Mouse (Mus musculus) CH12.LX (cell line): Measurements from ENCODE around the gene Ncl.

ENCODE experiments used
- CTCF ChIP-seq, 2 experiments: IDR thresholded peaks in 1 of 2; conservative IDR thresholded peaks in 1 of 2; 2 replicates each; pipeline ENCODE4 v1.5.1; 2011 to 2012; ENCODE audit warnings: low read depth in 2 of 2, low read length in 2 of 2, improper control_type of control experiment in 1 of 2, inconsistent platforms in 1 of 2, mild to moderate bottlenecking in 1 of 2, moderate library complexity in 1 of 2
- KAT2A ChIP-seq: IDR thresholded peaks from 2 replicates; pipeline ENCODE4 v1.6.1; 2012; ENCODE audit warnings: low read length, improper control_type of control experiment, inconsistent platforms; ENCODE audit not compliant: insufficient replicate concordance
- MAX ChIP-seq: IDR thresholded peaks from 2 replicates; pipeline ENCODE4 v1.6.1; 2011; ENCODE audit warnings: low read length, improper control_type of control experiment
- MXI1 ChIP-seq: IDR thresholded peaks from 2 replicates; pipeline ENCODE4 v1.6.1; 2011; ENCODE audit warnings: mild to moderate bottlenecking, low read depth, low read length, improper control_type of control experiment
- NELFE ChIP-seq: IDR thresholded peaks from 2 replicates; pipeline ENCODE4 v1.6.1; 2011; ENCODE audit warnings: low read depth, low read length, improper control_type of control experiment
- POLR2A ChIP-seq: IDR thresholded peaks from 2 replicates; pipeline ENCODE4 v1.6.1; 2011; ENCODE audit warnings: low read depth, mild to moderate bottlenecking, improper control_type of control experiment, low read length
- ZNF384 ChIP-seq: IDR thresholded peaks from 2 replicates; pipeline ENCODE4 v1.6.1; 2012; ENCODE audit warnings: low read depth, low read length, improper control_type of control experiment, inconsistent platforms

DNA sequence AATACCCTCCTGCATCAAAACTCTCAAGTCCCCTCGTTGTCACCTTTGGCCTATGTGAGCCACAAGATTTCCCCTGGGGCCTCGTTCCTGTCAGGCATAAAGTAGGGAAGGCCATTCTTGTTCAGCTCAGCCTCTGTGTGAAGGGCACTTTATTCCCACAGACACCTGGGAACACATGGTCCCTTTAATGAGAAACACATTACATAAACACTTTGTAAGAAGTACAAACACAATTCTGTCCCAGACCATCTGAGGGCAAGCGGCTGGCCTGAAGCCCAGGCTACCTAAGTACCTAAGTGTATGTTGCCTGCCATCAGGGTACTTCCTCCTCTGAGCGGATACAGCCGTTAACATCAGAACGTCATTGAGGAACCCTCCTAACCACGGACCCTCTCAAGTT, 39.0 kb upstream of the Ncl start:
- TF ChIP-seq CTCF (conservative IDR thresholded peaks at IDR 0.05 in 1 of 2, IDR thresholded peaks at IDR 0.05 in 1 of 2; ENCODE audit: low read depth in 2 of 2, low read length in 2 of 2): no peak
- TF ChIP-seq ZNF384: no peak
- TF ChIP-seq NELFE: no peak
- TF ChIP-seq MAX: no peak
- no peak for TF ChIP-seq KAT2A
- TF ChIP-seq MXI1: no peak
- TF ChIP-seq POLR2A: no peak
